Mouse (Mus musculus): ENCODE measurements around the gene Cluap1. TPM values are rescaled to one million over a fixed set of nuclear protein-coding genes. Genes with fewer than 3 reads are reported as not detected.
A peak's percentile ranks its signal among the peaks of the same experiment; 100 is the strongest.

Gene Cluap1
- polyA plus RNA-seq, 1 experiment from 2014 or later = 25.2 TPM

DNA sequence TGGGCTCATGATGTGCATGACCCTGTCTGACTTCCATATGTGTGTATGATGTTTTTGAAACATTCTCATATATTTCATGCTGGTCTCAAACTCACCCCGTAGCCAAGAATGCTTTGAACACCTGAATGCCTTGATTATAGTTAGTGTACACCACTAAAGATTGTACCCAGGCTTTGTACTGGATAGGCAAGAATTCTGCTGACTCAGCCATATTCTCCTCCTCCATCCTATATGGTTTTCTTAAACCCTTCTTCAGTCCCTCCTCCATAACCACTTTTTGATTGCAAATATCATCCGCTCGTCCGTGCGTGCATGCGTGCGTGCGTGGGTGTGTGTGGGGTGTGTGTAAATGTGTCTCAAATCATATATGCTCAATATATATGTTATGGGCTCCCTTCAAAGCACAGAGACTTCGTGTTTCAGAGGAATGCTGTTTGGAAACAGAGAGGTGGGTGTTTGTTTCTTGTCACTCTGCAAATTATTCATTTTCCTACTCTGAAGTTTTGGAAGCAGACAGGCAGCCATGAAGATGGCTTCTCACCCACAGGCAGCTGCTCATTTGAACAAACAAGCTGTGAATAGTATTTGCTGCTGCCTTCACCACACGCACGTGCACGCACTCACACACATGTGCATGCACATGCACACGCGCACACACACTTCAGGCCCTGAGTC, 16.8 kb upstream of the Cluap1 start:
- no peak overlapping the region for H3K27ac ChIP-seq (ENCODE audit: low read depth, low read length)
- no peak overlapping the region for H3K9ac ChIP-seq (ENCODE audit: low read length)
- no peaks in the 10 kb centered on the region for H3K27me3 ChIP-seq (ENCODE audit: control insufficient read depth, insufficient read depth, low read length)
- no peak for DNase-seq (ENCODE audit: low spot score)
- H3K4me2 ChIP-seq (ENCODE audit: low read depth) = no peak overlapping the region
- WGBS = 97% methylated on average over 14 of the region's 14 CpGs
- no peak for ATAC-seq (ENCODE audit: insufficient read depth, low FRiP score, low TSS enrichment)
- H3K36me3 ChIP-seq (ENCODE audit: control insufficient read depth, insufficient read depth, low read length) = no peaks in the 10 kb centered on the region
- H3K4me1 ChIP-seq (ENCODE audit: control insufficient read depth, insufficient read depth, low read length) = no peaks in the 10 kb centered on the region
- H3K9me3 ChIP-seq (ENCODE audit: control insufficient read depth, low read length) = no peaks in the 10 kb centered on the region
- H3K4me3 ChIP-seq (ENCODE audit: low read depth, low read length) = no peak overlapping the region

DNA sequence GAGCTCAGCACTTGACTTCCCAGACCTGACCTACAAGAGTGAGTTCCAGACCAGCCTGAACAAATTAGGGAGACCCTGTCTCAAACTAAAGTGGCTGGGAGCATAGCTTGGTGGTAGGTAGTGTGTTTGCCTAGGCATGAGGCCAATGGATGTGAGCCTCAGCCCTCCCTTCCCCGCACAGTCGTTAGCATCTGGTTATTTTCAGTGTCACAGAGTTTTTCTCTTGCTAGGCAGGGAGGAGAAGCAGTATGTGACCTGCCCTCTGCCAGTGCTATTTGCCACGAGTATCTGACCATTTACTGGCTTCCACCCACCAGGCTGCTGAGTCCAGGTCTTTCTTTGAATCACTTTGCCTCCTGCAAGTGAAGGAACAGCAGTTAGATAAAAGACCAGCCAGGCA, 14.9 kb upstream of the Cluap1 start:
- DNase-seq (ENCODE audit: low spot score) (no peak), ATAC-seq (ENCODE audit: insufficient read depth, low FRiP score, low TSS enrichment) (no peak)
- no peaks in the 10 kb centered on the region for H3K27me3 ChIP-seq (ENCODE audit: control insufficient read depth, insufficient read depth, low read length)
- H3K4me3 ChIP-seq (ENCODE audit: low read depth, low read length) = no peak overlapping the region
- no peaks in the 10 kb centered on the region for H3K9me3 ChIP-seq (ENCODE audit: control insufficient read depth, low read length)
- H3K9ac ChIP-seq (ENCODE audit: low read length) = no peak overlapping the region
- H3K4me2 ChIP-seq (ENCODE audit: low read depth) = no peak overlapping the region
- no peak overlapping the region for H3K27ac ChIP-seq (ENCODE audit: low read depth, low read length)
- H3K36me3 ChIP-seq (ENCODE audit: control insufficient read depth, insufficient read depth, low read length) = no peaks in the 10 kb centered on the region
- 80% methylated on average over 3 of the region's 3 CpGs for WGBS
- no peaks in the 10 kb centered on the region for H3K4me1 ChIP-seq (ENCODE audit: control insufficient read depth, insufficient read depth, low read length)

DNA sequence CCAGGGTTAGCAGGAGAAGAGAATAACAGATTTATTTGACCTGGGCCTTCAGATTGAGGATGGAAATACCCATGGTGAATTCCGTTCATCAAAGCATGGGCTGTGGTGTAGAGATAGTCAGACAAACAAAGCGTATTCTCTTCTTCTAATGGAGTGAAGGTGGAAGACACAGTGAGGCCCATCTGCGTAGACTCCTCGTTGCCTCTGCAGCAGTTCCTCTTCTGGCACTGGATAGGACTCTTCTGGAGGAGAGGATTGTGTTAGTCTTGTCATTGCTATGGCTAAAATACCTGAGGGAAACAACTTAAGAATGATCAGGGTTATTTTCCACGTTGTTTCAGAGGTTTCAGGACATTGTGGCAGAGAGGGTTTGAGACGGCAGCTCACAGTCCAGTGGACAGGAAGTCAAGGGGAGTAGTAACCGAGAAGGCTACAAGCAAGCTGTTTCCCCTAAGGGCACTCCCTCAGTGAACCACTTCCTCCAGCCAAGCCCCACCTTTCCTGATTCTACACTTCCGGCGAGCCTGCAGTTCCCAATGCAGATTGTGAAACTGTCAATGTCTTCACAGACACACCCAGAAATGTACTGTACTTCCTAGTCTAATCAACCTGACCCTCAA, 13.3 kb upstream of the Cluap1 start:
- H3K4me1 ChIP-seq (ENCODE audit: control insufficient read depth, insufficient read depth, low read length) = no peaks in the 10 kb centered on the region
- no peak overlapping the region for H3K4me3 ChIP-seq (ENCODE audit: low read depth, low read length)
- WGBS = 82% methylated on average over 9 of the region's 9 CpGs
- no peak overlapping the region for H3K4me2 ChIP-seq (ENCODE audit: low read depth)
- H3K9ac ChIP-seq (ENCODE audit: low read length) = no peak overlapping the region
- ATAC-seq (ENCODE audit: insufficient read depth, low FRiP score, low TSS enrichment) (no peak), DNase-seq (ENCODE audit: low spot score) (no peak)
- H3K27ac ChIP-seq (ENCODE audit: low read depth, low read length) = no peak overlapping the region
- no peaks in the 10 kb centered on the region for H3K27me3 ChIP-seq (ENCODE audit: control insufficient read depth, insufficient read depth, low read length)
- no peaks in the 10 kb centered on the region for H3K36me3 ChIP-seq (ENCODE audit: control insufficient read depth, insufficient read depth, low read length)
- H3K9me3 ChIP-seq (ENCODE audit: control insufficient read depth, low read length) = no peaks in the 10 kb centered on the region

DNA sequence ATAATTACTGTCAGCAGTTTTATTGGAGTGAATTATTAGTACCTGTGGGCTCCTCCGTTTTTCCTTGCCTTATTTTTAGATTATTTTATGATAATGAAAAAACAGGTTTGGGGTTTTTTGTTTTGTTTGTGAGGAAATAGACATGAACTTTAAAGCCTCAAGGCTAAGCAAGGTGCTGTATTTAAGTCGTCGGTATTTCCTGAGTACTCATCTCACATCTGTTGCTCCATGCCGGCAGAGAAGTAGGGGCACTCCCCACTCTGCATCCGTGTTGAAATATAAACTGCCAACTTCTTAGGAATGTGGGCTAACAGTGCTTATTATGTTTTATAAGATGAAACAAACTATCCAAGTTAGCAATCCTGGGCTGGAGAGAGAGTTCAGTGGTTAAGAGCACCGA, 12.6 kb upstream of the Cluap1 start:
- no peaks in the 10 kb centered on the region for H3K9me3 ChIP-seq (ENCODE audit: control insufficient read depth, low read length)
- no peak overlapping the region for H3K4me2 ChIP-seq (ENCODE audit: low read depth)
- no peak overlapping the region for H3K27ac ChIP-seq (ENCODE audit: low read depth, low read length)
- 87% methylated on average over 6 of the region's 6 CpGs for WGBS
- H3K4me1 ChIP-seq (ENCODE audit: control insufficient read depth, insufficient read depth, low read length) = no peaks in the 10 kb centered on the region
- H3K4me3 ChIP-seq (ENCODE audit: low read depth, low read length) = no peak overlapping the region
- peaks cover 2% of the 10 kb centered on the region; the same call in 1 of the 2 replicates for H3K36me3 ChIP-seq (ENCODE audit: control insufficient read depth, insufficient read depth, low read length)
- DNase-seq (ENCODE audit: low spot score) = no peak
- ATAC-seq (ENCODE audit: insufficient read depth, low FRiP score, low TSS enrichment) = no peak
- no peak overlapping the region for H3K9ac ChIP-seq (ENCODE audit: low read length)
- H3K27me3 ChIP-seq (ENCODE audit: control insufficient read depth, insufficient read depth, low read length) = no peaks in the 10 kb centered on the region

DNA sequence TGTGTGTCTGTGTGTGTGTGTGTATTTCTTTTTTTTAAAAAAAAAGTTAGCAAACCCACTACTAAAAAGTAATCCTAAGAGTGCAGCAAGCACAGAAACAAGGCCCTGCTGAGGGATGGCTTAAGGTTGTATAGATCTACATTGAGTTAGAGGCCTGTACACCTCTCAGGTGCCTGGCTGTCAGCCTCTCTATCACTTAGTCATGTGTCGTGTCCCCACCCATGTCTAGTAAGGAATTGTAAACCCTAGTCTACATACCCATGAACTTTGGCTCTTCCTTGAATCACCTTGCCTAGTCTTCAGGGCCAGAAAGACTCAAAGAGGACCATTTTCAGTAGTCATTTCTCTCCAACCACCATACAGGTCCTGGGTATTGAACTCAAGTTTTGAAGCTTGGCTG, 12.0 kb upstream of the Cluap1 start:
- no peak for DNase-seq (ENCODE audit: low spot score)
- 91% methylated on average over 1 of the region's 1 CpGs for WGBS
- no peak overlapping the region for H3K9ac ChIP-seq (ENCODE audit: low read length)
- peaks cover 2% of the 10 kb centered on the region for H3K36me3 ChIP-seq (ENCODE audit: control insufficient read depth, insufficient read depth, low read length)
- H3K27me3 ChIP-seq (ENCODE audit: control insufficient read depth, insufficient read depth, low read length) = no peaks in the 10 kb centered on the region
- H3K4me3 ChIP-seq (ENCODE audit: low read depth, low read length) = no peak overlapping the region
- no peak overlapping the region for H3K27ac ChIP-seq (ENCODE audit: low read depth, low read length)
- no peaks in the 10 kb centered on the region for H3K4me1 ChIP-seq (ENCODE audit: control insufficient read depth, insufficient read depth, low read length)
- no peaks in the 10 kb centered on the region for H3K9me3 ChIP-seq (ENCODE audit: control insufficient read depth, low read length)
- ATAC-seq (ENCODE audit: insufficient read depth, low FRiP score, low TSS enrichment) = no peak
- H3K4me2 ChIP-seq (ENCODE audit: low read depth) = no peak overlapping the region

DNA sequence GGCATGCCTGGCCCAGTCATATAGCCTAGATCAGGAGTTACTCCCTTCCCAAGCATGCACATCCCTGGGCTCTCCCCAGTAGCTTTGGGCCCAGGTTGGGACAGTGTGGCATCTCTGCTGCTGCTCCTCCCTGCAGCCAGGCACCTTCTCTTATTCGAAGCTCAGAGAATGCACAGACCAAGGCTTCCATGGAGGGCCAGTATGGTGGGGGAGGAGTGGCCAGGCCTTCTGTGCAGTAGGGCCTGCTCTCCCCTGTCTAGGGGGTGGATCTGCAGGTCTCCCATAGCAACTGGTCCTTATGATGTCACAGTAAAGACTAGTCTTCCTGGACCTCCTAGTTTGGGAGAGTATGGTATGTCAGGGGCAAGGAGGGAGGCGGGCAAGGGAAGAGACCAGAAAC, 1.1 kb upstream of the Cluap1 start:
- no peak overlapping the region for H3K4me2 ChIP-seq (ENCODE audit: low read depth)
- H3K4me3 ChIP-seq (ENCODE audit: low read depth, low read length) = no peak overlapping the region

DNA sequence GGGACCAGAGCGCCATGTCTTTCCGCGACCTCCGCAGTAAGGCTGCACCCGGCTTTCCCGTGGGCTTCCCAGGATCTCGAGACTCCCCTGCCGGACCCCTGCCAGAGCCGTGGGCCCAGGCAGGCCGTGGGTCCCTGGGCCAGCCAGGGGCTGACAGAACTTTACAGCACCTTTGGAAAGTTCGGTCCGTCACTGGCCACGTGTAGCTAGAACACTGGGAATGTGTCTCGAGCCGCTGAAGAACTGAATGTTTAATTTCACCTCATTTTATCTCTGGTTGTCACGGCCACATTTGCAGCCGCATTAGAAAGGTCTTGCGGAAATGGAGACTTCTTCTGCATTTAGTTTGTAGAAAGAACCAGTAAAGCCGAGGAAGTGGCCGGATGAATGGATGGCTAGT, 517 bp downstream of the Cluap1 start:
- H3K27me3 ChIP-seq (ENCODE audit: control insufficient read depth, insufficient read depth, low read length) = no peaks in the 10 kb centered on the region
- peak overlapping the region; percentile 46 for H3K4me3 ChIP-seq (ENCODE audit: low read depth, low read length)
- no peak for ATAC-seq (ENCODE audit: insufficient read depth, low FRiP score, low TSS enrichment)
- WGBS = 12% methylated on average over 20 of the region's 20 CpGs
- H3K4me1 ChIP-seq (ENCODE audit: control insufficient read depth, insufficient read depth, low read length) = peaks cover 5% of the 10 kb centered on the region; the same call in 1 of the 2 replicates
- no peak overlapping the region for H3K27ac ChIP-seq (ENCODE audit: low read depth, low read length)
- no peaks in the 10 kb centered on the region for H3K9me3 ChIP-seq (ENCODE audit: control insufficient read depth, low read length)
- peak overlapping the region; percentile 66 for H3K4me2 ChIP-seq (ENCODE audit: low read depth)
- DNase-seq (ENCODE audit: low spot score) = no peak
- peak overlapping the region; percentile 54 for H3K9ac ChIP-seq (ENCODE audit: low read length)
- H3K36me3 ChIP-seq (ENCODE audit: control insufficient read depth, insufficient read depth, low read length) = no peaks in the 10 kb centered on the region; the same call in 1 of the 2 replicates

More for the DNA sequence above, 1.1 kb upstream of the Cluap1 start:
- Histone ChIP-seq H3K9me3 (ENCODE audit: control insufficient read depth, low read length) (no peaks in the 10 kb centered on the region), H3K9ac (ENCODE audit: low read length) (no peak overlapping the region), H3K4me1 (ENCODE audit: control insufficient read depth, insufficient read depth, low read length) (peaks cover 5% of the 10 kb centered on the region; the same call in 1 of the 2 replicates), H3K36me3 (ENCODE audit: control insufficient read depth, insufficient read depth, low read length) (peaks cover 4% of the 10 kb centered on the region), H3K27ac (ENCODE audit: low read depth, low read length) (no peak overlapping the region), H3K27me3 (ENCODE audit: control insufficient read depth, insufficient read depth, low read length) (no peaks in the 10 kb centered on the region)
- 73% methylated on average over 2 of the region's 2 CpGs for WGBS
- no peak for ATAC-seq (ENCODE audit: insufficient read depth, low FRiP score, low TSS enrichment)
- no peak for DNase-seq (ENCODE audit: low spot score)

DNA sequence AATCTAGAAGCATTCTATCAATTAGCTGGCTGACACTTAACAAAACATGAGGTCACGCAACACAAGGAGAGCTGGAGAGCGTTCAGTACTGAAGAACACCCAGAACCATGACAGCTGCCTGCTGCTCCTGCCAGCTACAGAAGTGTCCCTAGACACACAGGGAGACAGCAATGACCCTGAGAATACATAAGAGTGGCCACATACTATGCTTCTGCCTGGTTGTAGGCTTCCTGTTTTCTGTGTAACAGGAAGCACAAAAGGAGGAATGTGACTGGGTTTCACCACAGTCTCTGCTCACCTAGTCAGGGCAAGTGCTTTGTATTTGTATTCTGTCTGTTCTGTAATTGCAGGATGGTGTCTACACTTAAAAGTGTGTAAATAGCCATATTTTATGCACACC, 12.2 kb downstream of the Cluap1 start:
- Histone ChIP-seq H3K9ac (ENCODE audit: low read length) (no peak overlapping the region), H3K4me1 (ENCODE audit: control insufficient read depth, insufficient read depth, low read length) (no peaks in the 10 kb centered on the region), H3K9me3 (ENCODE audit: control insufficient read depth, low read length) (no peaks in the 10 kb centered on the region), H3K4me3 (ENCODE audit: low read depth, low read length) (no peak overlapping the region), H3K4me2 (ENCODE audit: low read depth) (no peak overlapping the region), H3K27ac (ENCODE audit: low read depth, low read length) (no peak overlapping the region), H3K27me3 (ENCODE audit: control insufficient read depth, insufficient read depth, low read length) (no peaks in the 10 kb centered on the region), H3K36me3 (ENCODE audit: control insufficient read depth, insufficient read depth, low read length) (no peaks in the 10 kb centered on the region; the same call in 1 of the 2 replicates)
- DNase-seq (ENCODE audit: low spot score) (no peak), ATAC-seq (ENCODE audit: insufficient read depth, low FRiP score, low TSS enrichment) (no peak)
- WGBS = 95% methylated on average over 2 of the region's 2 CpGs

DNA sequence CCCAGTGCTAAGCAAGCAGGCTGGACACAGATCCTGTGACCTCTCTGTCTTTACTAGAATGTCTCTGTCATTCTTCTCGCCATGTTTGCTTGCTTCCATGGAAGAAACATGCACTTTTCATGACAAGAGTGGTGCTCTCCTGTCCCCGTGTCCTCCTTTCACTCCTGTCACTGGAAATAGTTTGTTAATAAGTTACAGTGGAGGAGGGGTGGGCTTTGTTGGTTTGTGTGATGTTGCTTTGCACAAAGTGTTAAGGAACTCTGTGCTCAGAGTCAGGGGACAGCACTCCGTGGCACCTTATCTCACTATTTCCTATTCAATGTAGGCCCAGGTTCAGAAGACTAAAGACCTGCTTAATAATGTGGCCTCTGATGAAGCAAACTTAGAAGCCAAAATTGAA, 14.9 kb downstream of the Cluap1 start:
- Histone ChIP-seq H3K9ac (ENCODE audit: low read length) (no peak overlapping the region), H3K4me1 (ENCODE audit: control insufficient read depth, insufficient read depth, low read length) (no peaks in the 10 kb centered on the region), H3K27ac (ENCODE audit: low read depth, low read length) (no peak overlapping the region), H3K36me3 (ENCODE audit: control insufficient read depth, insufficient read depth, low read length) (peaks cover 3% of the 10 kb centered on the region; the same call in 1 of the 2 replicates), H3K4me3 (ENCODE audit: low read depth, low read length) (no peak overlapping the region), H3K9me3 (ENCODE audit: control insufficient read depth, low read length) (no peaks in the 10 kb centered on the region), H3K4me2 (ENCODE audit: low read depth) (no peak overlapping the region), H3K27me3 (ENCODE audit: control insufficient read depth, insufficient read depth, low read length) (no peaks in the 10 kb centered on the region)
- DNase-seq (ENCODE audit: low spot score) (no peak), ATAC-seq (ENCODE audit: insufficient read depth, low FRiP score, low TSS enrichment) (no peak)
- 90% methylated on average over 3 of the region's 3 CpGs for WGBS

Data from neural tube, embryonic 11.5 days (tissue).